Mouse (Mus musculus): ENCODE results near the gene Phf14. TPM values are rescaled to one million over a fixed set of nuclear protein-coding genes. Genes with fewer than 3 reads are reported as not detected.

The Phf14 gene
- polyA plus RNA-seq, 1 experiment from 2014 or later: 95.6 TPM

DNA sequence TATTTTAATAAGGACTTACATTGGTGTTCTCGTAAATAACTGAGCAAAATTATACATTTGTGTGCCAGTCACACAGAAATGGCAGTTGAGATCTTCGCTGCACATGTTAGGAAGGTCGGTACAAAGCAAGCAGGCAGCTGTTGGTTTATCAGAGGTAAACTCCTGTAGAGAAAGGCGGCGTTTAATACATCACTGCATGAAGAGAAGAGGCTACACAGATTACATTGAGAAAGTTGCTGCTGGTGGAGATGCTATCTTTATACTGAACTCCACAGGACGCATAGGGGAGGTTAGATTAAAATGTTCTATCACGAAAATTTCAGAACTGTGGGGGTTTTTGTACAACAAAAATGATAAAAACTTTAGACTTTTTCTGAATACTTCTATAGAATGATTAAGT lies 52.6 kb downstream of the Phf14 start:
- Histone ChIP-seq H3K4me3 (no peak overlapping the region), H3K9me3 (no peaks in the 10 kb centered on the region), H3K27ac (no peak overlapping the region), H3K27me3 (no peaks in the 10 kb centered on the region), H3K4me1 (no peaks in the 10 kb centered on the region), H3K9ac (no peak overlapping the region), H3K4me2 (replicated peaks) (no peak overlapping the region), H3K36me3 (peaks cover 26% of the 10 kb centered on the region)
- ATAC-seq (ENCODE audit: low FRiP score, low read depth): no peak
- 95% methylated on average over 7 of the region's 7 CpGs for WGBS

DNA sequence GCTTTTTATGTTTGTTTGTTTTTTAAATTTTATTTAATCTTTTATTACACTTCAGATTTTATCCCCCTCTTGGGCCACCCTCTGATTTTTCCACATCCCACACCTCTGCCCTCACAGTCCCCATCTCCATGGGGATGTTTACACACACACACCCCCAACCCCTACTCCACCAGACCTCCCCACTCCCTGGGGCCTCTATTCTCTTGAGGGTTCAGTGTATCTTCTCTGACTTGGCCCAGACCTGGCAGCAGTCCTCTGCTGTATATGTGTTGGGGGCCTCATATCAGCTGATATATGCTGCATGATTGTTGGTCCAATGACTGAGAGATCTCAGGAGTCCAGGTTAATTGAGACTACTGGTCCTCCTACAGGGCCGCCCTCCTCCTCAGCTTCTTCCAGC lies 86.2 kb downstream of the Phf14 start:
- Histone ChIP-seq H3K4me2 (replicated peaks) (no peak overlapping the region), H3K27ac (no peak overlapping the region), H3K27me3 (no peaks in the 10 kb centered on the region), H3K36me3 (peaks cover 46% of the 10 kb centered on the region), H3K4me3 (no peak overlapping the region), H3K4me1 (no peaks in the 10 kb centered on the region), H3K9ac (no peak overlapping the region), H3K9me3 (no peaks in the 10 kb centered on the region)
- ATAC-seq (ENCODE audit: low FRiP score, low read depth): no peak
- 100% methylated on average over 1 of the region's 1 CpGs for WGBS

DNA sequence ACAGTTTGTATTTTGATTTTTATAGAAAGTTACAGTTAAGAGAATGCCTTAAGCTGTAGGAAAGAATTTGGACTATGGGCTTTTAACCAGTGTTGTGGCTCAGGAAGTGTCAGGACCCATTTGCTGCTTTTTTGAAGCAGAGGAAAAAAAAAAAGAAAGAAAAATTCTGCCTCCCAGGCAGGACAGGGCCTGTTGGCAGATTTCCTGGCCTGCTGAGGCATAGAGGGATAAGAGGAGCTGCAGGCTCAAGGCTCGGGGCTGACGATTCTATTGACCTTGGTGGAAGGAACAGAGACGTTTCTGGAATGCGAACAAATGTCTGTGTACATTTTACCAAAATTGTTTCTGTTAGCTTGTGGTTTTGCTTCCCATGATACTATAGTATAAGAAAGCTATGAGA lies 91.0 kb downstream of the Phf14 start:
- Histone ChIP-seq H3K4me3 (no peak overlapping the region), H3K27ac (no peak overlapping the region), H3K9me3 (no peaks in the 10 kb centered on the region), H3K9ac (no peak overlapping the region), H3K36me3 (peaks cover 56% of the 10 kb centered on the region), H3K4me2 (replicated peaks) (no peak overlapping the region), H3K27me3 (no peaks in the 10 kb centered on the region), H3K4me1 (no peaks in the 10 kb centered on the region)
- WGBS: 87% methylated on average over 4 of the region's 4 CpGs
- no peak for ATAC-seq (ENCODE audit: low FRiP score, low read depth)

DNA sequence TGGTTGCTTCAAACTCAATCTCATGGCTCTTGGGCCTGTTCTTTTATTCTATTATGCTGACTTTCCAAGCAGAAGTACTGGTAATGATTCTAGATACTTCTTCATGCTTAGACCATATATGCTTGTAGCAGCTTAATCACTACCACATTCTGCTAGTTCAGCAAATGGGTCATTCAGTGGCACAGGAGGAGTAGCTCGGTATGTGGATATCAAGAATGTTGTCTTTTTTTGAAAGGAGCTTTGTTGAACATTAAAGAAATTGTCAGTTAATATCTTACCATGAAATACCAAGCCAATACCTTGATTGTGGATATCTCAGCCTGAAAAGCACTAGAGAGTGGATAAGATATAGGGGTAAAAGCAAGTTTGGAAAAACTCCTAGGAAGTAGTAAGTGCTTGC lies 91.9 kb downstream of the Phf14 start:
- H3K4me3 ChIP-seq: no peak overlapping the region
- no peak overlapping the region for H3K27ac ChIP-seq
- no peak for ATAC-seq (ENCODE audit: low FRiP score, low read depth)
- peaks cover 47% of the 10 kb centered on the region for H3K36me3 ChIP-seq
- H3K9me3 ChIP-seq: no peaks in the 10 kb centered on the region
- WGBS: 93% methylated on average over 1 of the region's 1 CpGs
- H3K9ac ChIP-seq: no peak overlapping the region
- H3K4me2 ChIP-seq (replicated peaks): no peak overlapping the region
- H3K4me1 ChIP-seq: no peaks in the 10 kb centered on the region
- no peaks in the 10 kb centered on the region for H3K27me3 ChIP-seq

DNA sequence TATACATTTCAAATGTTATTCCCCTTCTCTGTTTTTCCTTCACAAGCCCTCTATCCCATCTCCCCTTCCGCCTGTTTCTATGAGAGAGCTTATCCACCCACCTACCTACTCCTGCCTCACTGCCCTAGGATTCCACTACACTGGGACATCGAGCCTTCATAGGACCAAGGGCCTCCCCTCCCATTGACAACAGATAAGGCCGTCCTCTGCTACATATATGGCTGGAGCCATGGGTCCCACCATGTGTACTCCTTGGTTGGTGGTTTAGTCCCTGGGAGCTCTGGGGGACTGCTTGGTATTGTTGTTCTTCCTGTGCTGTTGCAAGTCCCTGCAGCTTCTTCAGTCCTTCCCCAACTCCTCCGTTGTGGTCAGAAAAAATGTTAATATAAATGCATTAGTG lies 97.8 kb downstream of the Phf14 start:
- no peak overlapping the region for H3K4me2 ChIP-seq (replicated peaks)
- H3K4me1 ChIP-seq: no peaks in the 10 kb centered on the region
- ATAC-seq (ENCODE audit: low FRiP score, low read depth): no peak
- 88% methylated on average over 4 of the region's 4 CpGs for WGBS
- H3K27ac ChIP-seq: no peak overlapping the region
- no peak overlapping the region for H3K4me3 ChIP-seq
- no peaks in the 10 kb centered on the region for H3K9me3 ChIP-seq
- no peaks in the 10 kb centered on the region for H3K27me3 ChIP-seq
- H3K36me3 ChIP-seq: peaks cover 19% of the 10 kb centered on the region
- no peak overlapping the region for H3K9ac ChIP-seq

DNA sequence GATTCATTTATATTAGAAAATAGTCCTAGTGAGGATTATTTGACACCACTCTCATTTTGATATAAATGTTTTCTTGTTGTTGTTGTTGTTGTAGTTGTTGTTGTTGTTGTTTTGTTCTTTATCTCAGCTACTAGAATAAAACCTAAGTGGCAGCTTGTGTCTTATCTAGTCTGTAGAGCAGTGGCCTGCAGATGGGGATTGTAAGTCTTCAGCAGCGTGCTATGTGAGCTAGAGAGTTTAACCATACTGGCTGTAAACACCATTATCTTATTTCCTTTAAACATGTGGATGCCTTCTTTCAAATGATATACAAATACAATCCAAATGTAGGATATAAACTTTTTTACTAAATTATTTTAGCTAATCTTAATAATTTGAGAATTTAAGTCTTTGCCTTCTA lies 98.4 kb downstream of the Phf14 start:
- Histone ChIP-seq H3K9ac (no peak overlapping the region), H3K27ac (no peak overlapping the region), H3K4me1 (no peaks in the 10 kb centered on the region), H3K27me3 (no peaks in the 10 kb centered on the region), H3K4me3 (no peak overlapping the region), H3K4me2 (replicated peaks) (no peak overlapping the region), H3K36me3 (peaks cover 19% of the 10 kb centered on the region), H3K9me3 (no peaks in the 10 kb centered on the region)
- 84% methylated on average over 1 of the region's 1 CpGs for WGBS
- no peak for ATAC-seq (ENCODE audit: low FRiP score, low read depth)

DNA sequence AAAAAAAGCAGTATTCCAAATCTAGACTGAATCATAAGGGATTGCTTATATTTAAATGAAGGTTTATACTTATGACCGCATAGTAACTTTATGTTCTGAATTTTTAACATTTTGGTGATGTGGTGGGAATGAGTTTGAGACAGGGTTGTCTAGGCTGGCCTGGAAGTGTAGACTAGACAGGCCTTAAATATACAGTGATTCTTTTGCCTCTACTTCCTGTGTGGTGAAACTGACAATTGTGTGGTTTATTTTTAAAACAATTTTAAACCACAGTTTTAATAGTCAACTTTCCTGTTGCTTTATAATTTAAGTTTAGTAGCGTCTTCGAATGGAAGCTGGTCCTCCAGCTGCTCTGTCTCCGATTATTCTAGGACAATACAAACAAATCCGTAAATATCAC lies 104.5 kb downstream of the Phf14 start:
- H3K4me1 ChIP-seq: no peaks in the 10 kb centered on the region
- 89% methylated on average over 5 of the region's 5 CpGs for WGBS

DNA sequence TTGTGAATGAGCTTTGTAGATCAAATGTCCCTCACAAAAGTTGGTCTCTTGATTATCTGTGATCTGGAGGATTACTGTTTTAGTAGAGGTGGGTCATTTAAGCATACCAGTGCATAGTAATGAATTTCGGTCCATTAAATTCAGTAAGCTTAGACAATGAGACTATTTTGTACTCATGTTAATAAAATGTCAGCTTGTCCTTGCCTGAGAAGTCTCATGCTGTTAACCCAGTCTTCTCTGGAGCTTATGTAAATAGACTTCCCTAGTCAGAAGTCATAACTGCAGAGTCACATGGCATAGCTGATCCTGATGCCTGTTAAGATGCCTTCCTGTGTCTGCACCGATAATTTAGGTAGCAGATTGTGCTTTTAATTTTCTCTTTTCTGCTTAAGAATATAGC lies 106.4 kb downstream of the Phf14 start:
- H3K36me3 ChIP-seq: peaks cover 9% of the 10 kb centered on the region
- H3K4me1 ChIP-seq: no peaks in the 10 kb centered on the region
- H3K9ac ChIP-seq: no peak overlapping the region
- no peaks in the 10 kb centered on the region for H3K9me3 ChIP-seq
- ATAC-seq (ENCODE audit: low FRiP score, low read depth): no peak
- no peak overlapping the region for H3K4me3 ChIP-seq
- H3K27ac ChIP-seq: no peak overlapping the region
- H3K4me2 ChIP-seq (replicated peaks): no peak overlapping the region
- WGBS: 64% methylated on average over 2 of the region's 2 CpGs
- no peaks in the 10 kb centered on the region for H3K27me3 ChIP-seq

More for the DNA sequence above, 104.5 kb downstream of the Phf14 start:
- no peaks in the 10 kb centered on the region for H3K27me3 ChIP-seq
- no peak for ATAC-seq (ENCODE audit: low FRiP score, low read depth)
- no peaks in the 10 kb centered on the region for H3K9me3 ChIP-seq
- no peak overlapping the region for H3K27ac ChIP-seq
- no peak overlapping the region for H3K9ac ChIP-seq
- H3K36me3 ChIP-seq: peaks cover 5% of the 10 kb centered on the region; the same call in 1 of the 2 replicates
- H3K4me2 ChIP-seq (replicated peaks): no peak overlapping the region
- no peak overlapping the region for H3K4me3 ChIP-seq

DNA sequence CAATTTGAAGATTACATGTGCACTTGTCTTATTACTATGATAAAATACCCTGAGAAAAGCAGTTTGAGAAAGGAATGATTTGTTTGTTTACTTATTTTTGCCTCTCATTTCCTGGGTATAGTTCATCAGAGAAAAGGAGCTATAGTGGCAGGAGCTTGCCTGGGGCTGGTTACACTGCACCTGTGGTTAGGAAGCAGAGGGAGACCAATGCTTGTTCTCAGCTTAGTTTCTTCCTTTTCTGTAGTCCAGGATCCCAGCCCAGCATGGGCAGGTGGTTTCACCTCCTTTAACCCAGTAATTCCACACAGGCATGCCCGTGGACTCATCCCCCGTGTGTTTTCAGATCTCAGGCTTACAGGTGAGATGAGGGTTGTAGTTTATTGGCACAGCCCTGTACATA lies 107.1 kb downstream of the Phf14 start:
- Histone ChIP-seq H3K9me3 (no peaks in the 10 kb centered on the region), H3K9ac (no peak overlapping the region), H3K4me2 (replicated peaks) (no peak overlapping the region), H3K36me3 (peaks cover 9% of the 10 kb centered on the region), H3K27ac (no peak overlapping the region), H3K27me3 (no peaks in the 10 kb centered on the region), H3K4me1 (0 out of 2 replicates have a peak, but pooled peaks cover 3% of the 10 kb centered on the region), H3K4me3 (no peak overlapping the region)
- 91% methylated on average over 2 of the region's 2 CpGs for WGBS
- no peak for ATAC-seq (ENCODE audit: low FRiP score, low read depth)

DNA sequence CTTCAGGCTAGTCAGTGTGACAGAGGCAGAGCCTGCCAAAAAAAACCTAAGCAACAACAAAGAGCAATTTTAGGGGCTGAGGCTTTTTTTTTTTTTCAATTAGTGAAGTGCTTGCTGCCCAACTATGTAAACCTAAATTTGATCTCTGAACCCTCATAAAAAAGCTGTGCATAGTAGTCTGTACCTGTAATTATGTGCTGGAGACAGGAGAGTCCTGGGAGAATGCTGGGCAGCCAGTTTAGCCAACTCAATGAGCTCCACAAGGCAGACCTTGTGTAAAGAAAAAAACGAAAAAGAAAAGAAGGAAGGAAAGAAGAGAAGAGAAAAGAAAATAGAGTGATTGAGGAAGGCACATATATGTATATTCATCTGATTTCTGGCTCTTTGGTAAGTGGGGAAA lies 112.1 kb downstream of the Phf14 start:
- 50% methylated on average over 1 of the region's 1 CpGs for WGBS

DNA sequence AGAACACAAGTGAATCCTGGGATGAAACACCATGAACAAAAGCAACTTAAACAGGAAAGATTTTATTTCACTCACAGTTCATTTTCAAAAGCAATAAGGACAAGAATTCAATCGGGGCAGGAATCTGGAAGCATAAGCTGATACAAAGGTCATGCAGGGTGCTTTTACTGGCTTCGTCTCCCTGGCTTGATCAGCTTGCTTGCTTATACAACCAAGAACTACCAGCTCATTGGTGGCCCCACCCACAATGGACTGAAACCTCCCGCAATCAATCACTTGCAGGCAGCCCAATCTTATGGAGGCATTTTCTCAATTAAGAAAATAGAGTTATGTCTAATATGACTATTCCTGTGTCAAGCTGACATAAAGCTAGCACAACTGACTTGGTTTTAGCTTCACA lies 112.5 kb downstream of the Phf14 start:
- Histone ChIP-seq H3K4me2 (replicated peaks) (no peak overlapping the region), H3K4me3 (no peak overlapping the region), H3K27ac (0 out of 2 replicates have a peak overlapping the region, but pooled peaks have one; percentile 15), H3K27me3 (no peaks in the 10 kb centered on the region), H3K36me3 (peaks cover 26% of the 10 kb centered on the region), H3K9ac (no peak overlapping the region), H3K4me1 (0 out of 2 replicates have a peak, but pooled peaks cover 4% of the 10 kb centered on the region), H3K9me3 (no peaks in the 10 kb centered on the region)
- WGBS: 75% methylated on average over 3 of the region's 3 CpGs
- no peak for ATAC-seq (ENCODE audit: low FRiP score, low read depth)

More for the DNA sequence above, 112.1 kb downstream of the Phf14 start:
- H3K4me2 ChIP-seq (replicated peaks): no peak overlapping the region
- H3K36me3 ChIP-seq: peaks cover 26% of the 10 kb centered on the region
- no peak for ATAC-seq (ENCODE audit: low FRiP score, low read depth)
- H3K4me3 ChIP-seq: no peak overlapping the region
- no peak overlapping the region for H3K9ac ChIP-seq
- no peak overlapping the region for H3K27ac ChIP-seq
- no peaks in the 10 kb centered on the region for H3K9me3 ChIP-seq
- H3K4me1 ChIP-seq: 0 out of 2 replicates have a peak, but pooled peaks cover 4% of the 10 kb centered on the region
- no peaks in the 10 kb centered on the region for H3K27me3 ChIP-seq

DNA sequence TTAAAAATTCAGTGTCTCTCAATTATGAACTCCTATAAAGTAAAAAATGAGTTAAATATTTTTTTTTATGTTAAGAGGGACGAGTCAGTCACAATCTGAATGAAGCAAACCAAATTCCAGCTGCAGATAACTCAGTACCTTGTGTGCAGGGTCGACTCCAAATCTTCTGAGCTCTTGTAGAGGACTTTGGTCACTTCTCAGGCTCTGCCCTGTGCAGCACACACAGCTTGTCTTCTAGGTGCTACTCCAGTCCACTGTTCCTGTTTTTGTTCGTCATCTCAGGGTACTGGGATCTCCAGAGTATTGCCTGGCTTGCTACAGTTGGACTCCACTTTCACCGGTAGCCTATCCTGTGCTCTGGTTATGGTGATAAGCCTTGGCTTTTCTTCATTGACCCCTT lies 113.1 kb downstream of the Phf14 start:
- H3K4me2 ChIP-seq (replicated peaks): no peak overlapping the region
- no peak for ATAC-seq (ENCODE audit: low FRiP score, low read depth)
- H3K27ac ChIP-seq: no peak overlapping the region; the same call in 1 of the 2 replicates
- no peak overlapping the region for H3K9ac ChIP-seq
- H3K4me3 ChIP-seq: no peak overlapping the region
- no peaks in the 10 kb centered on the region for H3K9me3 ChIP-seq
- 0 out of 2 replicates have a peak, but pooled peaks cover 4% of the 10 kb centered on the region for H3K4me1 ChIP-seq
- H3K36me3 ChIP-seq: peaks cover 26% of the 10 kb centered on the region
- no peaks in the 10 kb centered on the region for H3K27me3 ChIP-seq
- WGBS: 86% methylated on average over 4 of the region's 4 CpGs

DNA sequence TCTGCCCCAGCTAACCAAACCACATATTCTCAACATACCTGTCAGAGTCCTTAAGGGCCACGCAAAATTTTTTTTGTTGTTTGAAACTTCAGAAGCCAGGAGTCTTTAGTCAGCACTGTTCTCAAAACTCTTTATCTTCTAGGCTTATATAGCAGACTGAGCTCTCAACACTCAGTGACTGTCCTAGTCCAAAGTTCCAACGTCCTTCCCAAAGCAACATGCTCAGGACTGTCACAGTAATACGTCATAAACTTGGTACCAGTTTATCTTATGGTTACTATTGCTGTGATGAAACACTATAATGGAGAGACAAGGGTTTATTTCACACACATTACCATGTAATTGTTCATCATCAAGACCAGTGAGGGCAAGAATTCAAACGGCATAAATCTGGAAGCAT lies 113.9 kb downstream of the Phf14 start:
- H3K27ac ChIP-seq: no peak overlapping the region
- peaks cover 26% of the 10 kb centered on the region for H3K36me3 ChIP-seq
- ATAC-seq (ENCODE audit: low FRiP score, low read depth): no peak
- H3K4me2 ChIP-seq (replicated peaks): no peak overlapping the region
- H3K9ac ChIP-seq: no peak overlapping the region
- H3K4me3 ChIP-seq: no peak overlapping the region
- H3K4me1 ChIP-seq: 0 out of 2 replicates have a peak, but pooled peaks cover 4% of the 10 kb centered on the region
- WGBS: 92% methylated on average over 4 of the region's 4 CpGs
- H3K9me3 ChIP-seq: no peaks in the 10 kb centered on the region
- H3K27me3 ChIP-seq: no peaks in the 10 kb centered on the region
